Mouse (Mus musculus) intestine, embryonic 15.5 days (tissue): ENCODE results near the gene Taok1. TPM values are rescaled to one million over a fixed set of nuclear protein-coding genes. Genes with fewer than 3 reads are reported as not detected.

Source experiments
- ATAC-seq: fragments of 200-750 bp; cut with Nextera tagmentation; 2 replicates; pipeline ENCODE4 v1.8.0; 2017; ENCODE audit warnings: moderate TSS enrichment, moderate library complexity
- H3K27ac ChIP-seq: fragments of 300-500 bp; sonication (generic); 2 replicates; pipeline ENCODE4 v1.5.1; 2015; ENCODE audit warnings: mild to moderate bottlenecking, inconsistent platforms
- H3K27me3 ChIP-seq: fragments of 300-500 bp; sonication (generic); replicated peaks from 2 replicates; pipeline ENCODE4 v1.6.1; 2015; ENCODE audit warnings: inconsistent platforms
- H3K36me3 ChIP-seq: fragments of 300-500 bp; sonication (generic); 2 replicates; pipeline ENCODE4 v1.6.1; 2015; ENCODE audit warnings: inconsistent platforms
- H3K4me1 ChIP-seq: fragments of 300-500 bp; sonication (generic); replicated peaks from 2 replicates; pipeline ENCODE4 v1.6.1; 2015; ENCODE audit warnings: inconsistent platforms
- H3K4me2 ChIP-seq: fragments of 300-500 bp; sonication (generic); replicated peaks from 2 replicates; pipeline ENCODE4 v1.6.1; 2015; ENCODE audit warnings: mild to moderate bottlenecking, inconsistent platforms
- H3K4me3 ChIP-seq: fragments of 300-500 bp; sonication (generic); replicated peaks from 2 replicates; pipeline ENCODE4 v1.5.1; 2015; ENCODE audit warnings: inconsistent platforms
- H3K9ac ChIP-seq: fragments of 300-500 bp; sonication (generic); 2 replicates; pipeline ENCODE4 v1.6.1; 2015; ENCODE audit warnings: inconsistent platforms
- H3K9me3 ChIP-seq: fragments of 300-500 bp; sonication (generic); 2 replicates; pipeline ENCODE4 v1.6.1; 2016; ENCODE audit warnings: inconsistent platforms
- WGBS: fragments of 180-500 bp; shearing (Covaris S2); methylation state at CpG from one replicate; pipeline ENCODE4 v1.1.7; 2015; 5-methylcytosine and 5-hydroxymethylcytosine counted together
- polyA plus RNA-seq: library from polyadenylated mRNA; unstranded; fragments of >200 nt; fragmentation: Nextera tagmentation; extraction: Ambion mirVana; gene quantifications from 2 replicates; pipeline ENCODE4 v1.2.1, GENCODE M21; 2015

The Taok1 gene
- polyA plus RNA-seq, 1 experiment from 2014 or later, result 12.8 TPM

DNA sequence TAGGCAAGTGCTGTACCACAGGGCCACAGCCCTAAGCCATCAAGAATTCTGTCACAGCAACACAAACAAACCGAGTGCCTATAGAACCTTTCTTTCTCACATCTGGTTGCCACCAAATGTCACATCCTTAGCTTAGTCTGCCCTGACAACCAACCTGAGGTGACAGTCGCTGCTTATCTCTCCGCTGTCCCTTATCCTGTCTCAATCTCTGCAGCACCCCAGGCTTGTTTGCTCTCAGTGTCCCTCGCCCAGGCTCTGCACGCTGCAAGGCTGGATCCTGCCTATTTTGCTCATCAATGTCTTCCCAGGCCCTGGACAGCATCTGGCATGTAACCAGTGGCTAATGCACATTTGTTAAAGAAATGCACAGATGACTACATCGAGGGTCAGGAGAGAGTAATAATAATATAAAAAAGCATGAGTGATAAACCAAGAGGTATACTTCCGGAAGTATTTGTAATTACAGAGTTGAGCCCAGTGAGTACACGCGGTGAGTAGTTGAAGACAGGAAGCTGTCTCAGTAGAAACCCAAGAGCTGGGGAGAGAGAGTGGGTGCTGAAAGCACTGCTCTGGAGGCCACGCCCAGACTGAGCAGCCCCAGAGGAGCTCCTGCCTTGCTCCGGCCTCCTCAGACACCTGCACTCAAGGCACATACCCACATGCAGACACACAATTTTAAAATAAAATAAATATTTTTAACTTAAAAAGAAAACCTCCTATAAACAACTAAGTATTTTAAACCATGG, 123.9 kb downstream of the Taok1 start:
- Histone ChIP-seq H3K36me3 (no peaks in the 10 kb centered on the region), H3K27ac (no peak overlapping the region), H3K9me3 (no peaks in the 10 kb centered on the region), H3K4me1 (peaks cover 30% of the 10 kb centered on the region), H3K27me3 (no peaks in the 10 kb centered on the region), H3K4me2 (no peak overlapping the region), H3K4me3 (no peak overlapping the region), H3K9ac (no peak overlapping the region)
- WGBS, result 42% methylated on average over 11 of the region's 11 CpGs
- ATAC-seq, result no peak

DNA sequence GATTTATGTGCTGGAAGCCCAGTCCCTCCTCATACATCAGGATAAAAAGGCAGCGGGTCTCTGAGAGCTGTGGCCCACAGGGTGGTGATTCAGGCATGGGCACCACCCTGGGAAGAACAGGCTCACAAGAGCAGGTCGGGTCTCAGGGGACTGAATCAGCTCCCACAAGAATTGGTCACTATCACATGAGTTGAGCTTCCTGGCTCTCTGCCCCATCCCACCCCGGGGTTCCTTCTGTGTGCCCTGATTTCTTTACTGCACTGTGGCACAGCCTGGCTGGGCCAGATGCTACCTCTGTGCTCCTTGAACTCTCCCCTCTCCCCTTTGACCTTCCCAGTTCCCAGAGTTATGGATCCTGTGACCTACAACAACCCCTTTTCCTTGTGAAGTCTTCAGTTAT, 124.6 kb downstream of the Taok1 start:
- H3K27me3 ChIP-seq, result no peaks in the 10 kb centered on the region
- 62% methylated on average over 3 of the region's 3 CpGs for WGBS
- H3K9ac ChIP-seq, result no peak overlapping the region
- H3K9me3 ChIP-seq, result no peaks in the 10 kb centered on the region
- H3K36me3 ChIP-seq, result no peaks in the 10 kb centered on the region
- peaks cover 24% of the 10 kb centered on the region; the same call in 1 of the 2 replicates for H3K4me1 ChIP-seq
- no peak overlapping the region for H3K4me2 ChIP-seq
- H3K27ac ChIP-seq, result no peak overlapping the region
- ATAC-seq, result no peak
- H3K4me3 ChIP-seq, result no peak overlapping the region

Other genes with a start within 250 kb of the Taok1 start
- 0.06 TPM in 1 of 2 replicates, not detected in the other for gene Coro6, start 145.4 kb downstream of the Taok1 start, polyA plus RNA-seq
- 4.9 and 5.1 TPM in 2 replicates for gene Ankrd13b, start 118.1 kb downstream of the Taok1 start, polyA plus RNA-seq
- 10.7 and 11.8 TPM in 2 replicates for gene Git1, start 114.3 kb downstream of the Taok1 start, polyA plus RNA-seq
- 3.5 and 3.6 TPM in 2 replicates for gene Abhd15, start 92.7 kb downstream of the Taok1 start, polyA plus RNA-seq
- gene Trp53i13, start 91.8 kb downstream of the Taok1 start, polyA plus RNA-seq, result 28.5 and 29.1 TPM in 2 replicates
- gene Gm10392, start 88.6 kb downstream of the Taok1 start, polyA plus RNA-seq, result not detected in 2 replicates
- 4.6 and 4.8 TPM in 2 replicates for gene Nufip2, start 78.3 kb upstream of the Taok1 start, polyA plus RNA-seq
- gene Cryba1, start 117.5 kb upstream of the Taok1 start, polyA plus RNA-seq, result 0.18 TPM in 1 of 2 replicates, not detected in the other
- 27.7 and 32.1 TPM in 2 replicates for gene Myo18a, start 155.4 kb upstream of the Taok1 start, polyA plus RNA-seq
- 0.93 and 1.5 TPM in 2 replicates for gene Gm10277, start 179.9 kb upstream of the Taok1 start, polyA plus RNA-seq